Mouse (Mus musculus): ENCODE measurements at regions not wholly inside any gene's neighbourhood (a gene's known extent, or its start where the extent isn't known, plus 50 kb on each side); places are given as distances from the start of the nearest gene placed in this dataset.

- Histone ChIP-seq H3K4me3 (no peak overlapping the region), H3K27ac (no peak overlapping the region), H3K27me3 (ENCODE audit: poor library complexity, severe bottlenecking) (no peaks in the 10 kb centered on the region), H3K4me1 (no peaks in the 10 kb centered on the region), H3K9me3 (no peaks in the 10 kb centered on the region), H3K36me3 (replicated peaks) (no peaks in the 10 kb centered on the region)
- 87% methylated on average over 12 of the region's 12 CpGs for WGBS
- DNase-seq (ENCODE audit: extremely low spot score, low spot score): no peak
Observed at GRCm38 (mm10) chr13:59393231-59393938, 191.6 kb downstream of the Agtpbp1 start.

- no peaks in the 10 kb centered on the region for H3K36me3 ChIP-seq (replicated peaks)
- H3K9me3 ChIP-seq: no peaks in the 10 kb centered on the region
- WGBS: 86% methylated on average over 4 of the region's 4 CpGs
- peaks cover 5% of the 10 kb centered on the region; the same call in 1 of the 2 replicates for H3K4me1 ChIP-seq
- no peak overlapping the region for H3K4me3 ChIP-seq
- no peaks in the 10 kb centered on the region for H3K27me3 ChIP-seq (ENCODE audit: poor library complexity, severe bottlenecking)
- H3K27ac ChIP-seq: no peak overlapping the region
- DNase-seq (ENCODE audit: extremely low spot score, low spot score): no peak
Observed at GRCm38 (mm10) chr13:59392828-59393227, 192.2 kb downstream of the Agtpbp1 start.

- Histone ChIP-seq H3K4me3 (no peak overlapping the region), H3K36me3 (replicated peaks) (no peaks in the 10 kb centered on the region), H3K27ac (no peak overlapping the region), H3K27me3 (ENCODE audit: poor library complexity, severe bottlenecking) (no peaks in the 10 kb centered on the region), H3K9me3 (no peaks in the 10 kb centered on the region), H3K4me1 (peaks cover 16% of the 10 kb centered on the region)
- no peak for DNase-seq (ENCODE audit: extremely low spot score, low spot score)
- WGBS: 86% methylated on average over 14 of the region's 14 CpGs
Observed at GRCm38 (mm10) chr13:59387627-59388325, 197.3 kb downstream of the Agtpbp1 start.

GRCm38 (mm10) chr13:59386935-59387540 lies 198.0 kb downstream of the Agtpbp1 start:
- Histone ChIP-seq H3K36me3 (replicated peaks) (no peaks in the 10 kb centered on the region), H3K4me3 (no peak overlapping the region), H3K4me1 (peaks cover 16% of the 10 kb centered on the region), H3K27ac (no peak overlapping the region), H3K27me3 (ENCODE audit: poor library complexity, severe bottlenecking) (no peaks in the 10 kb centered on the region), H3K9me3 (no peaks in the 10 kb centered on the region)
- no peak for DNase-seq (ENCODE audit: extremely low spot score, low spot score)
- WGBS: 89% methylated on average over 7 of the region's 7 CpGs

- 78% methylated on average over 6 of the region's 6 CpGs for WGBS
- no peaks in the 10 kb centered on the region for H3K9me3 ChIP-seq
- no peak overlapping the region for H3K27ac ChIP-seq
- DNase-seq (ENCODE audit: extremely low spot score, low spot score): no peak
- no peaks in the 10 kb centered on the region for H3K36me3 ChIP-seq (replicated peaks)
- no peaks in the 10 kb centered on the region for H3K27me3 ChIP-seq (ENCODE audit: poor library complexity, severe bottlenecking)
- peaks cover 16% of the 10 kb centered on the region for H3K4me1 ChIP-seq
- no peak overlapping the region for H3K4me3 ChIP-seq
Observed at GRCm38 (mm10) chr13:59385824-59386223, 199.2 kb downstream of the Agtpbp1 start.

- H3K4me3 ChIP-seq: no peak overlapping the region
- H3K9me3 ChIP-seq: no peaks in the 10 kb centered on the region
- no peak overlapping the region for H3K27ac ChIP-seq
- DNase-seq (ENCODE audit: extremely low spot score, low spot score): no peak
- 89% methylated on average over 12 of the region's 12 CpGs for WGBS
- H3K27me3 ChIP-seq (ENCODE audit: poor library complexity, severe bottlenecking): no peaks in the 10 kb centered on the region
- peaks cover 5% of the 10 kb centered on the region; the same call in 1 of the 2 replicates for H3K4me1 ChIP-seq
- no peaks in the 10 kb centered on the region for H3K36me3 ChIP-seq (replicated peaks)
Observed at GRCm38 (mm10) chr13:59370141-59370816, 214.7 kb downstream of the Agtpbp1 start.

- no peaks in the 10 kb centered on the region for H3K27me3 ChIP-seq (ENCODE audit: poor library complexity, severe bottlenecking)
- peaks cover 7% of the 10 kb centered on the region; the same call in 1 of the 2 replicates for H3K4me1 ChIP-seq
- no peaks in the 10 kb centered on the region for H3K9me3 ChIP-seq
- no peak overlapping the region for H3K27ac ChIP-seq
- DNase-seq (ENCODE audit: extremely low spot score, low spot score): no peak
- no peaks in the 10 kb centered on the region for H3K36me3 ChIP-seq (replicated peaks)
- H3K4me3 ChIP-seq: no peak overlapping the region
- WGBS: 89% methylated on average over 13 of the region's 13 CpGs
Observed at GRCm38 (mm10) chr13:59368550-59369449, 216.2 kb downstream of the Agtpbp1 start.

GRCm38 (mm10) chr13:59365460-59365859 lies 219.6 kb downstream of the Agtpbp1 start:
- Histone ChIP-seq H3K4me1 (peaks cover 7% of the 10 kb centered on the region; the same call in 1 of the 2 replicates), H3K9me3 (no peaks in the 10 kb centered on the region), H3K27ac (no peak overlapping the region), H3K36me3 (replicated peaks) (no peaks in the 10 kb centered on the region), H3K4me3 (no peak overlapping the region), H3K27me3 (ENCODE audit: poor library complexity, severe bottlenecking) (no peaks in the 10 kb centered on the region)
- 37% methylated on average over 5 of the region's 5 CpGs for WGBS
- peak; percentile 77 for DNase-seq (ENCODE audit: extremely low spot score, low spot score)

- no peaks in the 10 kb centered on the region for H3K27me3 ChIP-seq (ENCODE audit: poor library complexity, severe bottlenecking)
Observed at GRCm38 (mm10) chr13:59363428-59363827, 221.6 kb downstream of the Agtpbp1 start.

GRCm38 (mm10) chr13:59361323-59361722 lies 223.7 kb downstream of the Agtpbp1 start:
- Histone ChIP-seq H3K4me1 (peaks cover 18% of the 10 kb centered on the region), H3K4me3 (no peak overlapping the region), H3K36me3 (replicated peaks) (no peaks in the 10 kb centered on the region), H3K27ac (no peak overlapping the region), H3K27me3 (ENCODE audit: poor library complexity, severe bottlenecking) (no peaks in the 10 kb centered on the region), H3K9me3 (no peaks in the 10 kb centered on the region)
- 96% methylated on average over 7 of the region's 7 CpGs for WGBS
- DNase-seq (ENCODE audit: extremely low spot score, low spot score): no peak

More at GRCm38 (mm10) chr13:59363428-59363827, 221.6 kb downstream of the Agtpbp1 start:
- no peak for DNase-seq (ENCODE audit: extremely low spot score, low spot score)
- peaks cover 16% of the 10 kb centered on the region for H3K4me1 ChIP-seq
- H3K36me3 ChIP-seq (replicated peaks): no peaks in the 10 kb centered on the region
- H3K27ac ChIP-seq: no peak overlapping the region
- 83% methylated on average over 10 of the region's 10 CpGs for WGBS
- no peaks in the 10 kb centered on the region for H3K9me3 ChIP-seq
- H3K4me3 ChIP-seq: no peak overlapping the region

- Histone ChIP-seq H3K27ac (no peak overlapping the region), H3K27me3 (ENCODE audit: poor library complexity, severe bottlenecking) (no peaks in the 10 kb centered on the region), H3K9me3 (no peaks in the 10 kb centered on the region), H3K36me3 (replicated peaks) (no peaks in the 10 kb centered on the region), H3K4me1 (peaks cover 16% of the 10 kb centered on the region), H3K4me3 (no peak overlapping the region)
- 68% methylated on average over 3 of the region's 3 CpGs for WGBS
- DNase-seq (ENCODE audit: extremely low spot score, low spot score): no peak
Observed at GRCm38 (mm10) chr13:59360026-59360425, 225.0 kb downstream of the Agtpbp1 start.

- Histone ChIP-seq H3K27me3 (ENCODE audit: poor library complexity, severe bottlenecking) (no peaks in the 10 kb centered on the region), H3K9me3 (no peaks in the 10 kb centered on the region), H3K4me1 (peaks cover 16% of the 10 kb centered on the region), H3K36me3 (replicated peaks) (no peaks in the 10 kb centered on the region), H3K4me3 (no peak overlapping the region), H3K27ac (no peak overlapping the region)
- DNase-seq (ENCODE audit: extremely low spot score, low spot score): no peak
- 72% methylated on average over 3 of the region's 3 CpGs for WGBS
Observed at GRCm38 (mm10) chr13:59358421-59358820, 226.6 kb downstream of the Agtpbp1 start.

Measured in forebrain, embryonic 10.5 days (tissue).